Mouse (Mus musculus) myocyte (in vitro differentiated cells): Measurements from ENCODE around the gene Uchl4.

Source experiments
- CEBPB ChIP-seq: IDR thresholded peaks from 2 replicates; pipeline ENCODE4 v1.6.1; 2011; ENCODE audit warnings: mild to moderate bottlenecking, moderate library complexity; ENCODE audit not compliant: poor library complexity, insufficient read depth, severe bottlenecking
- E2F4 ChIP-seq: IDR thresholded peaks from one replicate; pipeline ENCODE4 v1.6.1; 2011; ENCODE audit warnings: mild to moderate bottlenecking, control low read depth, moderate library complexity; ENCODE audit not compliant: insufficient read depth
- MAX ChIP-seq: IDR thresholded peaks from one replicate; pipeline ENCODE4 v1.6.1; 2011; ENCODE audit warnings: low read depth, mild to moderate bottlenecking, control low read depth
- MYOD1 ChIP-seq, 3 experiments: IDR thresholded peaks; one replicate each; pipeline ENCODE4 v1.6.1; 2011; ENCODE audit warnings: control low read depth in 2 of 3, low read depth in 2 of 3, mild to moderate bottlenecking in 2 of 3, moderate library complexity in 1 of 3; ENCODE audit not compliant: insufficient read length in 2 of 3, control insufficient read depth in 1 of 3
- MYOG ChIP-seq, 3 experiments: IDR thresholded peaks; one replicate each; pipeline ENCODE4 v1.6.1; 2011; ENCODE audit warnings: control low read depth in 2 of 3, low read depth in 2 of 3, mild to moderate bottlenecking in 2 of 3; ENCODE audit not compliant: insufficient read length in 2 of 3, control insufficient read depth in 1 of 3, insufficient read depth in 1 of 3
- POLR2A ChIP-seq: IDR thresholded peaks from one replicate; pipeline ENCODE4 v1.6.1; 2011; ENCODE audit warnings: low read depth, mild to moderate bottlenecking, control low read depth, moderate library complexity; ENCODE audit not compliant: insufficient read length
- POLR2AphosphoS2 ChIP-seq: IDR thresholded peaks from one replicate; pipeline ENCODE4 v1.6.1; 2011; ENCODE audit warnings: low read depth, control low read depth; ENCODE audit not compliant: insufficient read length
- REST ChIP-seq: IDR thresholded peaks from one replicate; pipeline ENCODE4 v1.6.1; 2011; ENCODE audit warnings: mild to moderate bottlenecking, control low read depth, moderate library complexity; ENCODE audit not compliant: insufficient read depth, insufficient read length
- SRF ChIP-seq: IDR thresholded peaks from one replicate; pipeline ENCODE4 v1.6.1; 2011; ENCODE audit warnings: low read depth; ENCODE audit not compliant: control insufficient read depth, insufficient read length
- TCF12 ChIP-seq: IDR thresholded peaks from one replicate; pipeline ENCODE4 v1.6.1; 2011; ENCODE audit warnings: mild to moderate bottlenecking, control low read depth; ENCODE audit not compliant: poor library complexity, insufficient read depth, severe bottlenecking
- TCF3 ChIP-seq: IDR thresholded peaks from one replicate; pipeline ENCODE4 v1.6.1; 2011; ENCODE audit warnings: low read depth, control low read depth; ENCODE audit not compliant: insufficient read length
- USF1 ChIP-seq: IDR thresholded peaks from one replicate; pipeline ENCODE4 v1.6.1; 2011; ENCODE audit warnings: low read depth, mild to moderate bottlenecking, control low read depth, moderate library complexity

GRCm38 (mm10) chr9:64195554-64195953 lies 39.4 kb upstream of the Uchl4 start:
- no peak for TF ChIP-seq POLR2A
- no peak for TF ChIP-seq POLR2AphosphoS2
- TF ChIP-seq MAX = no peak
- TF ChIP-seq E2F4 = no peak
- TF ChIP-seq MYOG (IDR thresholded peaks at IDR 0.05; ENCODE audit: control insufficient read depth in 1 of 3, insufficient read depth in 1 of 3, insufficient read length in 2 of 3, low read depth in 2 of 3) = no peak
- no peak for TF ChIP-seq CEBPB
- no peak for TF ChIP-seq TCF12
- no peak for TF ChIP-seq MYOD1 (IDR thresholded peaks at IDR 0.05; ENCODE audit: control insufficient read depth in 1 of 3, insufficient read length in 2 of 3, low read depth in 2 of 3)
- no peak for TF ChIP-seq USF1
- TF ChIP-seq TCF3 = no peak
- no peak for TF ChIP-seq SRF
- no peak for TF ChIP-seq REST
